Mouse (Mus musculus): ENCODE results near the gene Pald1.

The Pald1 gene

GRCm38 (mm10) chr10:61383021-61383714 lies at the start of gene Pald1:
Gene Pald1 (minus strand): TSS chr10:61383530.
- in situ Hi-C loops (cut with MboI): no loop called here

DNA sequence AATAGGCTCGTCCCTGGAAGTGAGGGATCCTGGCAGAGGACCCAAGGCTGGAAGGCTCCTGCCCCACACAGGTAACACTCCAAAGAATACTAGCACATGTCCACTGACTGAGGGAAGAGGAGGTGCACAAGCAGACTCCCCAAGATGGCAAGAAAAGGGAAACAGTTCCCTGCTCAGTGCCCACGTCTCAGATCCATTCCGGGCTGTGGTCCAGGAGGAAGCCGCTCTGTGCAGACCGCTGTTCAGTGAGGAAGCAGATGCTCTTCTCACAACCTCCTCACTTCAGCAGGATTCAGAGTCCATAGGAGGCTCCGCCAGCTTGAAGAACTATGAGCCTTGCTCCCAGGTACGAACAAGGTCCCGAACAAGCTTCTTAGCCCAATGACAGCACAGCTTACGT lies 48.0 kb upstream of the Pald1 start:
- in situ Hi-C loops (cut with MboI): no loop called here

- in situ Hi-C loops (cut with MboI): no loop called here
These were observed 45.7 kb upstream of the Pald1 start for GRCm38 (mm10) chr10:61429043-61429442.

DNA sequence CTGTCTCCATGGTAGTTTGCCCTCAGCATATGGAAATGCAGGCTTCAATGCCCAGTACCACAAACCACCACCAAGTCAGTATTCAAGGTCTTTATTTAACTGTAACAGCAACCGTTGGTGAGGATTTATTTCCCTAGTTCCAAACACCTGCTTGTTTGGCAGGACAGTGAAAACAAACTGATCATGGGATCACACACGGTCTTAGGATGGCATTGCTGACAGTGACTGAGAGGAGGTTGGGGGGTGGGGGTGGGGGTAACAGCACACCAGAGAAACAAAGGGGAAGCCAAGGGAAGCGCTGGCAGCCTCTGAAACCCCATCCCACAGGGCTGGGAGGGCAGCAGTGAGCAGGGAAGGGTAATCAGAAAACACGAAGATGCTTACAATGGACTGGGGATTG lies 45.1 kb upstream of the Pald1 start:
- in situ Hi-C loops (cut with MboI): no loop called here

- in situ Hi-C loops (cut with MboI): no loop called here
These were observed 44.6 kb upstream of the Pald1 start for GRCm38 (mm10) chr10:61427951-61428350.

DNA sequence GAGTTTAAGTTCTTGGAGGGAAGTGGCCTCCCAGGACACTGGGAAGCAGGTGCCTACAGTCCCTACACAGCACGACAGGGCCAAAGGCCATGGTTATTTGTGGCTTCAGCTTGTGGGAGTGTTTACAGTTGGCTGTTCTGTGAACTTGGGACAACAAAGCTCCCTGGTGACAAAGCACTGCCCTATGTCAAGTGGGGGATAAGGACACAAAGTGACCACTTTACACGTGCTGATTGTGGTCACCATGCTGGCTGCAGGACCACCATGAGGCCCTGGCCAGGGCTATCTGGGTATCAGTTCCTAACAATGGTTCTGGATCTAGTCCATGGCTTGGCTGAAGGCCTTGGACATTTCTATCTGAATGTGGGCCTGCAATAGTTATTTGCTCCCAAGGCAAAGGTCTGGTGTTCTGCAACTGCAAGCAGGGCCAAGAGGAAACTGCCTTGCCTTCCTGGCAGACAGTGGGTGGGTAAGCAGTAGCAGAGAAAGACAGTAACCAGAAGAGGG lies 43.0 kb upstream of the Pald1 start:
- in situ Hi-C loops (cut with MboI): no loop called here

- in situ Hi-C loops (cut with MboI): no loop called here
These were observed 41.7 kb upstream of the Pald1 start for GRCm38 (mm10) chr10:61425047-61425446.

DNA sequence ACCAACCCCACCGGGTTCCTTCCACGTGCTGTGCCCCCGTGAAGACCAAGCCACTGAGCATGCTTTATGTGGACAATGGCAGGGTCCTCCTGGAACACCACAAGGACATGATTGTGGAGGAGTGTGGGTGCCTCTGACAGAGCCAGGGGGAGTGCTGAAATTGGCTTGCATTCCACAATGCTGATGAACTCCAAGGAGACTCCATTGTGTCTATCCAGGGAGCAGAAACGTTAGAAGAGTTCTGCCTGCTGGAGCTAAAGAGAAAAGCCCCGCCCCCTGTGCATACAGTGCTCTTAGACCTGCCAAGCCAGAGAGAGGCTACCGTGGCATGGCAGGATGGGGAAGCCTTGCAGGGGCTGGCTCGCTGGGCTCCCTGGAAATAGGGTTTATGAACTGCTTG lies 41.2 kb upstream of the Pald1 start:
- in situ Hi-C loops (cut with MboI): no loop called here

- in situ Hi-C loops (cut with MboI): no loop called here
These were observed 40.0 kb upstream of the Pald1 start for GRCm38 (mm10) chr10:61423289-61423688.

- in situ Hi-C loops (cut with MboI): no loop called here
These were observed 39.5 kb upstream of the Pald1 start for GRCm38 (mm10) chr10:61422861-61423260.

- in situ Hi-C loops (cut with MboI): no loop called here
These were observed 36.7 kb upstream of the Pald1 start for GRCm38 (mm10) chr10:61420011-61420410.

DNA sequence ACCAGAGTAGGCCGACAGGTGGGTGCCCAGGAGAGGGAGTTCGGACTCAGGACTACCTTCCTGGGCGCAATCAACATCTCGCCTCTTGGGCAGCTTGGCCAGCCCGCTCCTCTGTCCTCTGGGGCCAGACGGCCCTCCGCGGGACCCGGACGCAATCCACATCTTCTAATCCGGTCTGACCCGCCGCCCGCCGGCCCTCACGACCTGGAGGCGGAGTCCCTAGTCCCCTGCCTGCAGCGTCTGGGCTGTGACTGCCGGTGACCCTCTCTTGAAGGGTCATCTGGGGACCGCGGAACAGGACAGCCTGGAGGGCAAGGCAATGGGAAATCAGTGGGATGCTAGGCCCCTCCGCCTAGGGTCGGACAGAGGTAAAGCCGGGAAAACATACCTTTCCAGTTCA lies 35.8 kb upstream of the Pald1 start:
- in situ Hi-C loops (cut with MboI): no loop called here

DNA sequence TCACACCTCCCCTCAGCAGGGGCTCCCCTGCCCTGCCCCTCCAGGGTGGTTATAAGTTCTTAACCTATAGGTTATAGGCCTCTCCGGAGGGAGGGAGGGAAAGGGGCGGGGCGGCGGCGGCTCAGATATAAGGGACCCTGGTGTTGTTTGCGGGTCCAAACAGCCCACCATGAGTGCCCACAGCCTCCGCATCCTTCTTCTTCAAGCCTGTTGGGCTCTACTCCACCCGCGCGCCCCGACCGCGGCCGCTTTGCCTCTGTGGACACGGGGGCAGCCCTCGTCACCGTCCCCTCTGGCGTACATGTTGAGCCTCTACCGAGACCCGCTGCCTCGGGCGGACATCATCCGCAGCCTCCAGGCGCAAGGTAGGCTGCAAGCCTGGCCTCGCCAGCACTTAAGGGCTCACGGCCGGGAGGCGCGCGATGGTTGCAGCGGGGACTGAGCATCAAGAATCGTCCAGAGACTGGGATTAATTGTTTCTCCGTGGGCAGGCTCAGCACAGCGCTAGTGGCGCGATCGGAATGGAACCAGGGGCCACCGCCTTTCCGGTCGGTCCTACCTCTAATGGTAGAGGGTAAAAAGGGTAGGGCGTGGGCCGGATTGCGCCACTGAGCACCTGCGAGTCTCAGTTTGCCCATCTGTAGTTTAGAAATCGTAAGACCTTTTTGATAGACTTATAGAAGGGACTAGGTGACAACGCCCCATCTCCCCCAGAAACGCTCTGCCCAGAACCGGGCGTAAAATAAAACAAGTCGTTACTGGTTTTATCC lies 35.0 kb upstream of the Pald1 start:
- in situ Hi-C loops (cut with MboI): no loop called here

DNA sequence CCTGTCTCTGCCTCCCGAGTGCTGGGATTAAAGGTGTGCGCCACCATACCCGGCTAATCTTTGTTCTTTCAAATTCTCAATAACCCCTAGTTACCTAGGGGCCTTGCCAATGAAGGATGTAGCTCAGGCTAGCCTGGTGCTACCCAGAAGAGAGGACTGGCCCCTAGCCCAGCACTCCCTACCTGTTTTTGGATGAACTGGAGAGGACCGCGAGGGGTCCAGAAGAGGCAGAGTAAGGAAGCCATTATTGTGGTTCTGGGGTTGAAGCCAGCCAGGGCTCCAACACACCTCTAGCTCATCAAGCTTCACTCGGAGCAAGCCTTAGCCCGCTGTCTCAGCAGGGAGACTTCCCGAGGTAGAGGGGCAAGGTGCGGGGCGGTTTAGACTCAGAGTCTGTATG lies 34.3 kb upstream of the Pald1 start, which contains the start of gene Nodal:
Gene Nodal, plus strand, starts transcription at position 301 of the 400 bp plus-strand sequence.
- in situ Hi-C loops (cut with MboI): no loop called here

- in situ Hi-C loops (cut with MboI): no loop called here
These were observed 33.7 kb upstream of the Pald1 start for GRCm38 (mm10) chr10:61417046-61417445.

GRCm38 (mm10) chr10:61416561-61416960 lies 33.2 kb upstream of the Pald1 start:
- in situ Hi-C loops (cut with MboI): no loop called here

GRCm38 (mm10) chr10:61415890-61416289 lies 32.6 kb upstream of the Pald1 start:
- in situ Hi-C loops (cut with MboI): no loop called here

DNA sequence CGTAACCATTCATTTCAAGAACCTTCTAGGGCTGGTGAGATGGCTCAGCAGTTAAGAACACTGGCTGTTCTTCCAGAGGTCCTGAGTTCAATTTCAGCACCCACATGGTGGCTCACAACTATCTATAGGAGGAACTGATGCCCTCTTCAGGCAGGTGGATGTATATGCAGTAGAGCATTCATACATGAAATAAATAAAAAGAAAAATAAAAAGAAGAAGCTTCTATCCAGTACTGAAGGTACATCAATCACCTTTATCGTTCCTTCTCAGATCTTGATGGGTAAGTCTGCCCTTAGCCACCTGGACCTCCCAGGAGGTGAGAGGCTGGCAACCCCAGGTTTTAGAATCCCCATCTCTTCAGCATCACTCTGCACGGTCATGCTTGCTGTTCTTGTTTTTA lies 31.9 kb upstream of the Pald1 start:
- in situ Hi-C loops (cut with MboI): no loop called here

- in situ Hi-C loops (cut with MboI): no loop called here
These were observed 29.7 kb upstream of the Pald1 start for GRCm38 (mm10) chr10:61412910-61413625.

DNA sequence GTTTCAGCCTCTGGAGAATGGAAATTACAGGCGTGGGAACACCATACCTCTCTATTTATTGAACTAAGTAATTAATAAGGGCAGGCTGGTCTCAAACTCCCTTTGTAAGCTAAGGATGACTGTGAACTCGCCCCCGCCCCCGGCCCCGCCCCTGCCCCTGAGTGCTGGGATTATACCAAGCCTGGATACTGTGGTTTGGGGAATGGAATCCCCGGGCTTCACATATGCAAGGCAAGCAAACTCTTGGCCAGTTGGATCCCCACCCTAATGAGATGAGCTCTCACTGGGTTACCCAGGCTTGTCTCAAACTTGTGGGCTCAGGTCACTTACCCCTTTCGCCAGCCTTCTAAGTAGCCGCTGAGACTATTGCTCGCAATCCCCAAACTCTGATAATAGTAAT lies 26.9 kb upstream of the Pald1 start:
- in situ Hi-C loops (cut with MboI): no loop called here

DNA sequence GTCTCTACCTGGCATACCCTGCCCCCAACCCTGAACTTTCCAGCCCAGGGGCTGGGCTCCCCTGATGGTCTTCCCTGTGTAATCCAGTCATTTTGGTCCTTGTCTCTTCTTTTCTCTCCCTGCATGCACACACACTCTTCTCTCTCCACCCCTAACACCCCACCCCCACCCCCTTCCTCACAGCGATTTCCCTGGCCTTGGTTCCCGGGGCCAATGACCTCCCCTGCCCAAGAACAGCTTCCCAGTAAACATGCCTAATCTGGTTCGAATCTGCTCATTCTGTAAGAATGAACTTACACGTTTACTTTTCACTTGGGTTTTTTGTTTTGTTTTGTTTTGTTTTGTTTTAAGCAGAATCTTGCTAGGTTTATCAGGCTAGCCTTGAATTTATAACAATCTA lies 26.4 kb upstream of the Pald1 start:
- in situ Hi-C loops (cut with MboI): no loop called here

GRCm38 (mm10) chr10:61405958-61406357 lies 22.6 kb upstream of the Pald1 start:
- in situ Hi-C loops (cut with MboI): no loop called here

DNA sequence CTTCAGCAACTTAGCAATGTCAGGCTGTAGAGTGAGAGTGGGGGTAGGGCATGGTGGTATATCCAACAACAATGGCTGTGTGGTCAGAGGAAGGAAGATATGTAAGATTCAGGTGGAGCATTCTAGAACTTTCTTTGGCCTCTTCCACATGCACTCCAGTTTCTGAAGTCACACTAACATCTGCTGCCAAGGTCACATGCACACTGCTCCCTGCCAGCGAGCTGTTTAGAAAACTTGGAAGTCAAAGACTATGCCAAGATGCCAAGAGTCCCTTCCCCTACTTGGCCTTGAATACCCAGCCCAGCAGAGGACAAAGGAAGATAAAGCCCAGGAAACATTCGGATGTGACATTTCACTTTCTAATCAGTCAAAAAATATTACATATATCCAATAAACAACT lies 19.6 kb upstream of the Pald1 start:
- in situ Hi-C loops (cut with MboI): no loop called here
